Mouse (Mus musculus): ENCODE measurements around the gene Rhag. TPM values are rescaled to one million over a fixed set of nuclear protein-coding genes. Genes with fewer than 3 reads are reported as not detected.

Gene Rhag
- polyA plus RNA-seq (2015; fragmentation: Nextera tagmentation; extraction: Ambion mirVana) = 0.11 and 0.37 TPM in 2 replicates

DNA sequence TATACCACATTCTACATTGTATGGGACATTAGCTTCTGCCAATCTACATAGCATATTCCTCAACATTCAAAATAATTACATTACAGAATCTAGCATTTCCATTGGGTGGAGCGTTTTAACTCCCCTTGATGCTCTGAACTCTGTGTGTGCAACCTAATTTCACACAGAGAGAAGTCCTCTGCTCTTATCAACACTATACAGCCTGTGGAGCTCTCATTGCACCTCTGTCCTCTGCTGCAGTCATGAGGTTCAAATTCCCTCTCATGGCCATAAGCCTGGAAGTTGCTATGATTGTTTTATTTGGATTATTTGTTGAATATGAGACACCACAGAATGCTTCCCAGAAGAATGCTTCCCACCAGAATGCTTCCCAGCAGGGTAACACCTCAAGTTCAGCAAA lies at the start of gene Rhag:
Gene Rhag (plus strand): TSS at position 193 of the 400 bp plus-strand sequence.

GRCm38 (mm10) chr17:40806953-40807572 lies 3.9 kb upstream of the Rhag start, which contains the start of gene Crisp2:
Gene Crisp2 (minus strand): TSS chr17:40807003.

DNA sequence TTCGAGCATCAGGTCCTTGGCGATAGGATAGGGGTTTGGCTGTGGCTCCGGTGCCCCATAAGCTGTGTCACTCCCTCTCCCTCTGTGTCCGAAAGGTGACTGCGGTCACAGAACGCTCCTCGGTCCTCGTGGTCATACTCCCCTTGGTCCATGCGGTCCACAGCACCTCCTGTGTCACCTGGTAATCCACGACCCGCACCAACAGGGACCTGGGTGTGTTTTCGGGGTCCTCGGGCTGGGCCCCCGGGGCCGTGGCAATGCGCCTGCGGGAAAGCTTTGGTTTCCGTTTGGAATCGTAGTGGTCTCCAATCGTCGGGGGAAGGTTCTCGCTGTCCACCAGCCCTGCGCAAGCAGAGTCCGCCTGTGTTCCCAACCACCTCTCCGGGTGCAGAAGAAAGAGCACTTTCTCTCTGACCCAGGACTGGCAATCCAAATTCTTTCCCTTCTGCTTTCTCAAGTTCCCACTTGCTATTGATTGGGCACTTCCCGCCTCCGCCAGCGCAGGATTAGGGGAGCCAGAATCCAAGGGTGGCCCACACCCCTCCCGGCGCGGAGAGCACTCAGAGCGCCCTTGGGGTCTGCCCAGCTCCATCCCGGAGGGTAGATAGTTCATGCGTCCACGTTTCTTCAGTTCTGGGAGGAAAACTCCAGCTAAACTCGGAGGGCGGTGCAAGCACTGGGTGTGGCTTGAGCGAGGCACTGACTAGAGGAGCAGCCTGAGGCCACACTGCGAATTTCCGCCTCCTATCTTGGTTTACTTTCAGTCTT lies 69.2 kb downstream of the Rhag start, which contains the start of gene 9130008F23Rik:
Gene 9130008F23Rik (minus strand): TSS at position 636 of the 768 bp plus-strand sequence.

Other genes starting within 250 kb of the Rhag start
- gene Esp6, start 249.6 kb upstream of the Rhag start, polyA plus RNA-seq (2015; fragmentation: Nextera tagmentation; extraction: Ambion mirVana) = not detected in 2 replicates
- not detected in 2 replicates for gene Esp4, start 212.5 kb upstream of the Rhag start, polyA plus RNA-seq (2015; fragmentation: Nextera tagmentation; extraction: Ambion mirVana)
- gene Esp3, start 179.1 kb upstream of the Rhag start, polyA plus RNA-seq (2015; fragmentation: Nextera tagmentation; extraction: Ambion mirVana) = not detected in 2 replicates
- not detected in 2 replicates for gene Esp1, start 84.0 kb upstream of the Rhag start, polyA plus RNA-seq (2015; fragmentation: Nextera tagmentation; extraction: Ambion mirVana)
- gene Crisp2, start 4.1 kb upstream of the Rhag start, polyA plus RNA-seq (2015; fragmentation: Nextera tagmentation; extraction: Ambion mirVana) = not detected in 2 replicates
- gene 9130008F23Rik, start 69.4 kb downstream of the Rhag start, polyA plus RNA-seq (2015; fragmentation: Nextera tagmentation; extraction: Ambion mirVana) = 4.8 and 5.3 TPM in 2 replicates
- gene Glyatl3, start 103.2 kb downstream of the Rhag start, polyA plus RNA-seq (2015; fragmentation: Nextera tagmentation; extraction: Ambion mirVana) = not detected in 2 replicates
- 23.4 and 26.7 TPM in 2 replicates for gene Mut, start 123.6 kb downstream of the Rhag start, polyA plus RNA-seq (2015; fragmentation: Nextera tagmentation; extraction: Ambion mirVana)
- 9.8 and 13.4 TPM in 2 replicates for gene Cenpq, start 123.9 kb downstream of the Rhag start, polyA plus RNA-seq (2015; fragmentation: Nextera tagmentation; extraction: Ambion mirVana)

Measured in urinary bladder, postnatal 0 days (tissue).